Mouse (Mus musculus) liver, adult (tissue): ENCODE results near the gene Tmem176a.
A peak's percentile ranks its signal among the peaks of the same experiment; 100 is the strongest.

Source experiments
- GATA4 ChIP-seq: IDR thresholded peaks from 2 replicates; pipeline ENCODE4 v1.6.1; 2014; ENCODE audit warnings: mild to moderate bottlenecking, low read length; ENCODE audit not compliant: insufficient replicate concordance

The Tmem176a gene

GRCm38 (mm10) chr6:48840371-48840969 lies at the start of gene Tmem176a:
Gene Tmem176a (plus strand): TSS chr6:48840919.
- no peak; the same call in 1 of the 2 replicates for TF ChIP-seq GATA4

DNA sequence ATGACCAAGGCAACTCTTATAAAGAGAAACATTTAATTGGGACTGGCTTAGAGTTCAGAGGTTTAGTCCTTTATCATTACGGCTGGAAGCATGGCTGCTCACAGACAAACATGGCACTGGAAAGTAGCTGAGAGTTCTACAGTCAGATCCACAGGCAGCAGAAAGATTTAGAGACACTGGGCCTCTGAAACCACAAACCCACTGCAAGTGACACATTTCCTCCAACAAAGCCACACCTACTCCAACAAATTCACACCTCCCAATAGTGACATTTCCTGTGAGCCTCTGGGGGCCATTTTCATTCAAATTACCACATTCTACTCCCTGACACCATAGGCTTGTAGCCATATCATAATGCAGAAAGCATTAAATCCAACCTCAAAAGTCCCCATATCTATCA lies 38.8 kb upstream of the Tmem176a start:
- TF ChIP-seq GATA4, result no peak

DNA sequence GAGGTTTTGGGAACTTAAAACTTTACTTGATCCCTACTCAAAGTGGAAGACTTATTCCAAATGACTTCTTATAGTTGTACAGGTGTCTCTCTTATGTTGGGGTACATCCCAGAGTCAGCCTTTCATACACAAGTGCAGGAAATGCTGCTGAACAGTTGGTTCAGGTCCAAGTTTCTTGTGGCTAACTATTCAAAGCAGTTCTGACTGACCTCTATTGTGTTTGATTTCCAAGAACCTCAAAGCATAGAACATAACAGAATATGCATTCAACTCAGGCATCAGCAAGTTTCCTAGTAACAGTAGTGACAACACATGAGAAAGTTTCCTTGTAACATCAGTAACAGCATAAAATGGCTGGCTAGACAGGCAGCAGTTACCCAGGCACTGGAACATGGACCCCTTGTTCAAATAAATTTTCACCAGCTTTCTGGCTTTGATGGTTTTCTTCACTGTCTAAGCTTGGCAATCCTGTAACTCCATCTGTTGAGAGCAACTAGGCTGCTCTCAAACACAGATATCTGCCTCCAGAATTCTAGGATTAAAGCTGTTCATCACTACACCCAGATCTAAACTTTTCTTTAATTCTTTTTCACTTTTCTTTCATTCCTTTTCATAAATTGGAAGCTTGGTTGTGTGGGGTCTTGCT lies 37.2 kb upstream of the Tmem176a start:
- no peak for TF ChIP-seq GATA4

- TF ChIP-seq GATA4, result no peak
Measured at GRCm38 (mm10) chr6:48804346-48804745, 36.4 kb upstream of the Tmem176a start.

GRCm38 (mm10) chr6:48806746-48807145 lies 34.0 kb upstream of the Tmem176a start:
- no peak for TF ChIP-seq GATA4

GRCm38 (mm10) chr6:48809494-48810219 lies 31.1 kb upstream of the Tmem176a start:
- no peak for TF ChIP-seq GATA4

DNA sequence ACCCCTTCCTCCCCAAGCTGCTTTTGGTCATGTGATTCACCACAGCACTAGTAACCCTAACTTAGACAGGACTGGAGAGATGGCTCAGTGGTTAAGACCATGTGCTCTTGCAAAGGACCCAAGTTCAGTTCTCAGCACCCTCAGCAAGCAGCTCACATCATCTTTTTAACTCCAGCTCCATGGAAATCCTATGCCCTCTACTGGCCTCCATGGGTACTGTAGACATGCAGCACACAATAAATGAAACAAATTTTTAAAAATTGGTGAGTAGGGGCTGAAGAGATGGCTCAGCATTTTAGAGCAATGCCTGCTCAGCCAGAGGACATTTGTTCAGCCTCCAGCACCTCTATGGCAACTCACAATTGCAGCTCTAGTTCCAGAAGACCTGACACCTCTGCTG lies 25.7 kb upstream of the Tmem176a start:
- no peak for TF ChIP-seq GATA4

GRCm38 (mm10) chr6:48817815-48818214 lies 22.9 kb upstream of the Tmem176a start:
- TF ChIP-seq GATA4, result no peak

GRCm38 (mm10) chr6:48825016-48825415 lies 15.7 kb upstream of the Tmem176a start:
- TF ChIP-seq GATA4, result no peak

GRCm38 (mm10) chr6:48828976-48829375 lies 11.7 kb upstream of the Tmem176a start:
- TF ChIP-seq GATA4, result no peak

- 0 out of 2 replicates have a peak, but pooled peaks have one; percentile 12 for TF ChIP-seq GATA4
Measured at GRCm38 (mm10) chr6:48829651-48830050, 11.1 kb upstream of the Tmem176a start.

DNA sequence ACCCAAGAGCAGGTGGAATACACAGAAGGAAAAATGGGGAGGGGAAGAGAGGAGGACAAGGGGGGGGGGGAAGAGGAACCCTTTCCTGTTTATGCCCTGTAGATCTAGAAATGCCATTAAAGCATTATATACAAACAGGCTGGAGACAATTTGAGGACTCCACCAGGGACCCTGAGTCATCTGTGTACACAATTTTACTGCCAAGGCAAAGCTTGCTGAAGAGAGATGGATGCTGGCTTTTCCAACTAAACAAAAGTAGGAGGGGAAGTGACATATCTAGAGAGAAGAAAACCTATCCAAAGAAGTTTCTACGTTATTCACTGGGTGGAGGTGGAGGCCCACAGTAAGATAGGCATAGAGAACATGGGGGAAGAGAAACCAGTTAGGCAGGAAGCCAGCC lies 10.5 kb upstream of the Tmem176a start:
- TF ChIP-seq GATA4, result no peak

DNA sequence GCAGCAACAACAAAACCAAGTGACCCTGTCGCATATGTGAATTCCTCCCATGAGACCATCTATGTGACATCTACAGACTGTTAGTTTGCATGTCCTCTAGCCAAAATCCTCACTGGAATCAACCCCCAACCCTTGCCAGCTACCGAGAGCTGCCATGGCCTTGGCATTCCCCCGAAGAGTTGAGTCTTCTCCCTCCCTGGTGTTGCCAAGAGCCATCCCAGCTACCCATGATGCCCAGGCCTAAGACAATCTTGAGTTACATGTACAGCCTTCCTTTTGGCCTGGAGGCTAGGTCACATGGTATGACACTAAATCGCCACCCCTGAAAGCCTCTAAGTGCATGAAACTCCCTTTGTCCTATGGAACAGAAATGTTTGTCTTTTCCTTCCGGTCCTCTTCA lies 9.6 kb upstream of the Tmem176a start:
- TF ChIP-seq GATA4, result no peak

DNA sequence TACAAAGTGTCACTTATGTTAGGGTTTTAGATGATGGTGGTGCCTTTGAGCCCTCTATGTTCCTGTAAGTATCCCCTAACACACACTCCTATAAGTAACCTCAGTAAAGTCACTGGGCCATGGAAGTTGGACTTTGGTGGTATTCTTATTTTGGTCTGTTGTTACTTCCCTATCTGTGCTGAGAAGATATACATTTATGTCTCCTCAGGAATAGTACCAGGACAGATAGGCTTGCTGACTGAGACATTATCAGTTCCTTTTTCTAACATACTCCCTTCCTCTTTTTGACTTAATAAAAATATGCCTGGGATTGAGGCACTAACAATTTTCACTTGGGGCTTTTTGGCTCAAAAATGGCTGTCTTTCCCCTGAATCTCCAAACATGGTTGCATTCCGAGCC lies 8.3 kb upstream of the Tmem176a start:
- no peak for TF ChIP-seq GATA4

GRCm38 (mm10) chr6:48833515-48833914 lies 7.2 kb upstream of the Tmem176a start:
- no peak for TF ChIP-seq GATA4

GRCm38 (mm10) chr6:48835241-48835640 lies 5.5 kb upstream of the Tmem176a start:
- no peak for TF ChIP-seq GATA4
